In the genomic region with DNA sequence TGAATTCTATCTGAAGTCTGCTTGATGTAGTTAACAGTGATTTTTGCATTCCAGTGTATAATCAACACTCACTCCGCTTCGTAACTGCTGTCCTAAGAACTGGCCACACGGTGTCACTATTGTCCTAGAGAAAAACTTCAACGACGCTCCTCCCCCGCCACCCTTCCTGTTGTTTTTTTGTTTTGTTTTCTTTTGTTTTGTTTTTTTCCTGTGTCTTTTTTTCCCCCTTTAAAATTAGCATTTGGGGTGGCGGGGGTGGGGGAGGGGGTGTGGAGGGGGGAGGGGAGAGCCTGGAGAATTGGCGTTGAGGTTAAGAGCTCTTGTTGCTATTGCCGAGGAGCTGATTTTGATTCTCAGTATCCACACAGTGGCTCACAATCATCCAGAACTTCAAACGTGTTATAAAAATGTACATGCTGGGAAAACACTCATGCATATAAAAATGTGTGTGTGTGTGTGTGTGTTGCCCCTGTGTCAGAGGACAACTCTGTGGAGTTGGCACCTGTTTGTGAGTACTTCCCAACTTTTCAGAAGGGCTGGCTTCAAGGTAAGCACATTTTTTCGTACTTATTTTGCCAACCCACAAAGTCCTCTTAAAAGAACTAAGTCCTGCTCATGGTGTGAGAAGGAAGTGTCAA, we compare ENCODE assay signal across 8 mouse cellular contexts. TPM values are rescaled to one million over a fixed set of nuclear protein-coding genes. Genes with fewer than 3 reads are reported as not detected.
DNase-seq lines count a peak whose midpoint lies in the region; ATAC-seq and TF ChIP-seq lines count a peak whose summit lies in the region.

No protein-coding gene starts in this region.

- no peak for DNase-seq in frontal cortex, postnatal 25 days (ENCODE audit: low spot score in 2 of 2)
- peak; percentile 44 for DNase-seq in embryo, embryonic 11.5 days (ENCODE audit: low read depth, low spot score)
- peak; percentile 66 for DNase-seq in kidney, postnatal 14 days
- DNase-seq in lung, postnatal 0 days (ENCODE audit: low spot score), result peak; percentile 89
- peak; percentile 85 for DNase-seq in retina, embryonic 14.5 days (ENCODE audit: low spot score)

- peak; percentile 82 for TF ChIP-seq CTCF in lung, postnatal 0 days (IDR thresholded peaks at IDR 0.05)

- no peaks in the 10 kb centered on the region for H3K36me3 ChIP-seq in heart, embryonic 15.5 days
- H3K36me3 ChIP-seq in lung, postnatal 0 days (ENCODE audit: insufficient read depth, low read length), result no peaks in the 10 kb centered on the region

- 8% methylated on average over 11 of the region's 11 CpGs for WGBS in heart, embryonic 15.5 days
- 4% methylated on average over 11 of the region's 11 CpGs for WGBS in lung, postnatal 0 days

- peak overlapping the region; percentile 52 for H3K4me3 ChIP-seq in heart, embryonic 15.5 days
- H3K4me3 ChIP-seq in lung, postnatal 0 days (ENCODE audit: low read depth, low read length), result peak overlapping the region; percentile 41

- peak overlapping the region; percentile 54 for H3K4me2 ChIP-seq in heart, embryonic 15.5 days
- peak overlapping the region; percentile 46 for H3K4me2 ChIP-seq in lung, postnatal 0 days (replicated peaks; ENCODE audit: low read depth, low read length)

- 0 out of 2 replicates have a peak, but pooled peaks have one; percentile 21 for TF ChIP-seq EP300 in lung, postnatal 0 days (IDR thresholded peaks at IDR 0.05)

- peaks cover 3% of the 10 kb centered on the region; the same call in 1 of the 2 replicates for H3K27me3 ChIP-seq in heart, embryonic 15.5 days
- H3K27me3 ChIP-seq in lung, postnatal 0 days (replicated peaks; ENCODE audit: insufficient read depth, low read length), result no peaks in the 10 kb centered on the region

- no peaks in the 10 kb centered on the region for H3K4me1 ChIP-seq in heart, embryonic 15.5 days (replicated peaks)
- no peaks in the 10 kb centered on the region for H3K4me1 ChIP-seq in lung, postnatal 0 days (ENCODE audit: insufficient read depth, low read depth, low read length)

- no peaks in the 10 kb centered on the region for H3K9me3 ChIP-seq in heart, embryonic 15.5 days (replicated peaks)
- no peaks in the 10 kb centered on the region for H3K9me3 ChIP-seq in lung, postnatal 0 days (ENCODE audit: low read length)

- H3K9ac ChIP-seq in heart, embryonic 15.5 days, result no peak overlapping the region
- H3K9ac ChIP-seq in lung, postnatal 0 days (replicated peaks; ENCODE audit: low read depth), result no peak overlapping the region

- peak; percentile 82 for ATAC-seq in frontal cortex, adult (ENCODE audit: low TSS enrichment)
- ATAC-seq in activated CD4-positive, CD25-positive, alpha-beta regulatory T cell, adult 4 months, result peak; percentile 84
- ATAC-seq in heart, embryonic 15.5 days (replicated peaks; ENCODE audit: insufficient number of reproducible peaks, insufficient read depth, low FRiP score, low read depth), result no peak; the same call in 1 of the 2 replicates
- peak; percentile 56 for ATAC-seq in lung, postnatal 0 days

- H3K27ac ChIP-seq in heart, embryonic 15.5 days, result no peak overlapping the region
- H3K27ac ChIP-seq in lung, postnatal 0 days (ENCODE audit: low read length), result no peak overlapping the region

RNA-seq across cellular contexts. Expression of a gene that starts 11.8 kb away (rescaled TPM):
- under 1 TPM; 0.62 to 0.70 TPM for polyA plus RNA-seq in activated CD4-positive, CD25-positive, alpha-beta regulatory T cell, adult 4 months (2017; shearing (Covaris generic))
- 9.6 and 12.4 TPM in 2 replicates for polyA plus RNA-seq in heart, embryonic 15.5 days (2015; fragmentation: Nextera tagmentation; extraction: Ambion mirVana)
- 13.4 and 13.9 TPM in 2 replicates for polyA plus RNA-seq in lung, postnatal 0 days (2015; fragmentation: Nextera tagmentation; extraction: Ambion mirVana)

RNA-seq across cellular contexts. Expression of a gene that starts 34.7 kb away (rescaled TPM):
- polyA plus RNA-seq in activated CD4-positive, CD25-positive, alpha-beta regulatory T cell, adult 4 months (2017; shearing (Covaris generic)), result not detected
- polyA plus RNA-seq in heart, embryonic 15.5 days (2015; fragmentation: Nextera tagmentation; extraction: Ambion mirVana), result 15.0 and 23.9 TPM in 2 replicates
- polyA plus RNA-seq in lung, postnatal 0 days (2015; fragmentation: Nextera tagmentation; extraction: Ambion mirVana), result 0.45 and 0.83 TPM in 2 replicates

RNA-seq across cellular contexts. Expression of a gene that starts 49.3 kb away (rescaled TPM):
- polyA plus RNA-seq in activated CD4-positive, CD25-positive, alpha-beta regulatory T cell, adult 4 months (2017; shearing (Covaris generic)), result under 1 TPM in 1 of 2 experiments, not detected in 1; 0.44 TPM
- 0.25 and 0.44 TPM in 2 replicates for polyA plus RNA-seq in heart, embryonic 15.5 days (2015; fragmentation: Nextera tagmentation; extraction: Ambion mirVana)
- polyA plus RNA-seq in lung, postnatal 0 days (2015; fragmentation: Nextera tagmentation; extraction: Ambion mirVana), result 1.1 and 2.4 TPM in 2 replicates

Comparison
In these comparisons a context has a peak if more than half of its experiments do, and no peak if none do; other contexts are left out.
1. DNase-seq: peak in embryo, embryonic 11.5 days (single experiment), kidney, postnatal 14 days (single experiment), lung, postnatal 0 days (single experiment) and retina, embryonic 14.5 days (single experiment); none in frontal cortex, postnatal 25 days (0 of 2).